Comparison of ENCODE assay signal across 9 mouse cellular contexts in genomic region chr1:168429406-168429805, GRCm38 (mm10). TPM values are rescaled to one million over a fixed set of nuclear protein-coding genes. Genes with fewer than 3 reads are reported as not detected.
DNase-seq lines count a peak whose midpoint lies in the region; ATAC-seq lines count a peak whose summit lies in the region.
"Had no signal": no experiment of that assay in that cellular context is flagged by ENCODE, and none has a peak within 500 bp of the region (broad histone marks: within the 10 kb centered on the region; RNA-seq: fewer than 3 reads in every experiment).

No protein-coding gene starts in this region.

- H3K9me3 ChIP-seq in lung, embryonic 16.5 days (ENCODE audit: control insufficient read depth, low read length) = no peaks in the 10 kb centered on the region
- H3K9me3 ChIP-seq in forebrain, embryonic 10.5 days = no peaks in the 10 kb centered on the region
- no peaks in the 10 kb centered on the region for H3K9me3 ChIP-seq in limb, embryonic 11.5 days (ENCODE audit: control insufficient read depth, low read length)

- no peaks in the 10 kb centered on the region for H3K27me3 ChIP-seq in lung, embryonic 16.5 days (ENCODE audit: control insufficient read depth, insufficient read depth, low read depth, low read length)
- H3K27me3 ChIP-seq in forebrain, embryonic 10.5 days (ENCODE audit: poor library complexity, severe bottlenecking) = no peaks in the 10 kb centered on the region
- H3K27me3 ChIP-seq in limb, embryonic 11.5 days (ENCODE audit: control insufficient read depth, insufficient read depth, low read length) = no peaks in the 10 kb centered on the region

- H3K4me1 ChIP-seq in lung, embryonic 16.5 days (replicated peaks; ENCODE audit: control insufficient read depth, insufficient read depth, low read length) = peaks cover 8% of the 10 kb centered on the region; the same call in 1 of the 2 replicates
- peaks cover 50% of the 10 kb centered on the region for H3K4me1 ChIP-seq in forebrain, embryonic 10.5 days
- peaks cover 22% of the 10 kb centered on the region for H3K4me1 ChIP-seq in limb, embryonic 11.5 days (ENCODE audit: control insufficient read depth, insufficient read depth, low read length)

- 2% methylated on average over 5 of the region's 5 CpGs for WGBS in lung, embryonic 16.5 days
- WGBS in forebrain, embryonic 10.5 days = 0% methylated on average over 5 of the region's 5 CpGs
- WGBS in limb, embryonic 11.5 days = under 1% methylated on average over 5 of the region's 5 CpGs

- H3K4me3 ChIP-seq in lung, embryonic 16.5 days (ENCODE audit: low read length) = peak overlapping the region; percentile 94
- H3K4me3 ChIP-seq in forebrain, embryonic 10.5 days = peak overlapping the region; percentile 87
- peak overlapping the region; percentile 90 for H3K4me3 ChIP-seq in limb, embryonic 11.5 days (ENCODE audit: low read depth, low read length)

- no peak for ATAC-seq in lung, embryonic 16.5 days (ENCODE audit: low read depth)
- no peak for ATAC-seq in limb, embryonic 11.5 days (ENCODE audit: insufficient number of reproducible peaks, low FRiP score, low TSS enrichment, low read depth)

- H3K36me3 ChIP-seq in lung, embryonic 16.5 days (ENCODE audit: control insufficient read depth, insufficient read depth, low read length) = no peaks in the 10 kb centered on the region
- H3K36me3 ChIP-seq in forebrain, embryonic 10.5 days (replicated peaks) = 0 out of 2 replicates have a peak, but pooled peaks cover 4% of the 10 kb centered on the region
- H3K36me3 ChIP-seq in limb, embryonic 11.5 days (ENCODE audit: control insufficient read depth, insufficient read depth, low read length) = no peaks in the 10 kb centered on the region

- peak overlapping the region; percentile 68 for H3K9ac ChIP-seq in lung, embryonic 16.5 days (ENCODE audit: low read length)
- peak overlapping the region; percentile 64 for H3K9ac ChIP-seq in limb, embryonic 11.5 days (ENCODE audit: low read length)

- DNase-seq in lung, postnatal 25 days (ENCODE audit: low spot score) = no peak
- DNase-seq in forebrain, embryonic 10.5 days (ENCODE audit: extremely low spot score, low spot score) = no peak
- DNase-seq in limb, embryonic 11.5 days (ENCODE audit: low spot score) = peak; percentile 48
- DNase-seq in retina, postnatal 1 day = peak; percentile 44
- DNase-seq in testis, postnatal 14 days (ENCODE audit: low spot score) = no peak
- no peak for DNase-seq in cerebellum, adult 9-10 months
- no peak for DNase-seq in layer of hippocampus, postnatal 25 days (ENCODE audit: extremely low spot score in 1 of 2, low spot score in 1 of 2)
- DNase-seq: kidney, adult 11 months had no signal

- peak overlapping the region; percentile 66; the same call in 1 of the 2 replicates for H3K27ac ChIP-seq in lung, embryonic 16.5 days (ENCODE audit: low read length)
- H3K27ac ChIP-seq in forebrain, embryonic 10.5 days = peak overlapping the region; percentile 99
- 0 out of 2 replicates have a peak overlapping the region, but pooled peaks have one; percentile 22 for H3K27ac ChIP-seq in limb, embryonic 11.5 days (replicated peaks; ENCODE audit: low read depth, low read length)

- peak overlapping the region; percentile 46 for H3K4me2 ChIP-seq in lung, embryonic 16.5 days (ENCODE audit: low read depth, low read length)
- peak overlapping the region; percentile 52 for H3K4me2 ChIP-seq in limb, embryonic 11.5 days (ENCODE audit: low read depth, severe bottlenecking)

RNA-seq across cellular contexts. Expression of gene Pbx1, which starts 2.7 kb away (rescaled TPM):
- polyA plus RNA-seq in lung, embryonic 16.5 days (2015; fragmentation: Nextera tagmentation; extraction: Ambion mirVana) = 34.0 and 34.3 TPM in 2 replicates
- 38.2 and 38.8 TPM in 2 replicates for polyA plus RNA-seq in forebrain, embryonic 10.5 days (2016; fragmentation: Nextera tagmentation; extraction: Ambion mirVana)
- polyA plus RNA-seq in limb, embryonic 11.5 days (2014; fragmentation: Nextera tagmentation; extraction: Ambion mirVana) = 43.7 and 44.2 TPM in 2 replicates
- 100 to 1,000 TPM in 1 of 2 experiments, 10 to 100 TPM in 1; 98.0 to 114 TPM for total RNA-seq in layer of hippocampus, postnatal 25 days (2021)

Comparison
In these comparisons a context has a peak if more than half of its experiments do, and no peak if none do; other contexts are left out.
1. H3K27ac ChIP-seq: peak in every context shown above with its lines; median percentile 99 in forebrain, embryonic 10.5 days; 66 in lung, embryonic 16.5 days; 22 in limb, embryonic 11.5 days.
2. DNase-seq: peak in limb, embryonic 11.5 days (single experiment) and retina, postnatal 1 day (single experiment); none in lung, postnatal 25 days (single experiment), forebrain, embryonic 10.5 days (single experiment), testis, postnatal 14 days (single experiment), cerebellum, adult 9-10 months (single experiment) and layer of hippocampus, postnatal 25 days (0 of 2).
3. Peak in every context shown above with its lines, with median percentiles within 50 percentile points of each other: H3K4me3 ChIP-seq.